Mouse (Mus musculus): ENCODE data around the gene Agtrap.

Agtrap gene

GRCm38 (mm10) chr4:148075259-148075658 lies 12.6 kb downstream of the Agtrap start:
- DNase-seq (ENCODE audit: low read depth, low spot score): peak; percentile 80

- DNase-seq (ENCODE audit: low read depth, low spot score): peak; percentile 71
These were observed 13.2 kb downstream of the Agtrap start for GRCm38 (mm10) chr4:148074521-148075189.

- no peak for DNase-seq (ENCODE audit: low read depth, low spot score)
These were observed 16.3 kb downstream of the Agtrap start for GRCm38 (mm10) chr4:148071508-148071907.

- DNase-seq (ENCODE audit: low read depth, low spot score): peak; percentile 25
These were observed 18.1 kb downstream of the Agtrap start for GRCm38 (mm10) chr4:148069602-148070218.

- no peak for DNase-seq (ENCODE audit: low read depth, low spot score)
These were observed 20.5 kb downstream of the Agtrap start for GRCm38 (mm10) chr4:148067346-148067745.

- no peak for DNase-seq (ENCODE audit: low read depth, low spot score)
These were observed 21.5 kb downstream of the Agtrap start for GRCm38 (mm10) chr4:148066401-148066744.

GRCm38 (mm10) chr4:148065702-148066400 lies 22.0 kb downstream of the Agtrap start:
- DNase-seq (ENCODE audit: low read depth, low spot score): peak; percentile 40

GRCm38 (mm10) chr4:148061086-148061480 lies 26.7 kb downstream of the Agtrap start:
- DNase-seq (ENCODE audit: low read depth, low spot score): no peak

- DNase-seq (ENCODE audit: low read depth, low spot score): peak; percentile 29
These were observed 27.4 kb downstream of the Agtrap start for GRCm38 (mm10) chr4:148060120-148061085.

GRCm38 (mm10) chr4:148058993-148059392 lies 28.8 kb downstream of the Agtrap start:
- DNase-seq (ENCODE audit: low read depth, low spot score): no peak

GRCm38 (mm10) chr4:148058218-148058819 lies 29.5 kb downstream of the Agtrap start:
- no peak for DNase-seq (ENCODE audit: low read depth, low spot score)

- DNase-seq (ENCODE audit: low read depth, low spot score): no peak
These were observed 30.1 kb downstream of the Agtrap start for GRCm38 (mm10) chr4:148057661-148058209.

GRCm38 (mm10) chr4:148056801-148057200 lies 31.0 kb downstream of the Agtrap start:
- DNase-seq (ENCODE audit: low read depth, low spot score): no peak

- no peak for DNase-seq (ENCODE audit: low read depth, low spot score)
These were observed 31.6 kb downstream of the Agtrap start for GRCm38 (mm10) chr4:148056246-148056645.

GRCm38 (mm10) chr4:148054961-148055695 lies 32.7 kb downstream of the Agtrap start:
- no peak for DNase-seq (ENCODE audit: low read depth, low spot score)

GRCm38 (mm10) chr4:148053417-148053920 lies 34.4 kb downstream of the Agtrap start:
- no peak for DNase-seq (ENCODE audit: low read depth, low spot score)

- no peak for DNase-seq (ENCODE audit: low read depth, low spot score)
These were observed 34.9 kb downstream of the Agtrap start for GRCm38 (mm10) chr4:148052976-148053375.

- DNase-seq (ENCODE audit: low read depth, low spot score): no peak
These were observed 35.9 kb downstream of the Agtrap start for GRCm38 (mm10) chr4:148051886-148052285.

GRCm38 (mm10) chr4:148051046-148051776 lies 36.6 kb downstream of the Agtrap start:
- no peak for DNase-seq (ENCODE audit: low read depth, low spot score)

Data from A20 (cell line).